Mouse (Mus musculus): ENCODE measurements at regions not wholly inside any gene's neighbourhood (a gene's known extent, or its start where the extent isn't known, plus 50 kb on each side); places are given as distances from the start of the nearest gene placed in this dataset.
"Not testable (repeated sequence)": the region's sequence is repeated elsewhere in the genome, so short reads cannot be mapped to it uniquely, and the experiment has no call there.

- DNase-seq (ENCODE audit: low read depth), result no peak
- TF ChIP-seq POLR2A (IDR thresholded peaks at IDR 0.05; ENCODE audit: borderline replicate concordance, extremely low read depth, insufficient read depth, insufficient read length, poor library complexity, severe bottlenecking) (no peak), CTCF (IDR thresholded peaks at IDR 0.05; ENCODE audit: borderline replicate concordance, extremely low read depth, insufficient read depth, insufficient read length) (no peak)
Observed at GRCm38 (mm10) chr8:126867121-126867988, 78.3 kb downstream of the Tomm20 start.

DNA sequence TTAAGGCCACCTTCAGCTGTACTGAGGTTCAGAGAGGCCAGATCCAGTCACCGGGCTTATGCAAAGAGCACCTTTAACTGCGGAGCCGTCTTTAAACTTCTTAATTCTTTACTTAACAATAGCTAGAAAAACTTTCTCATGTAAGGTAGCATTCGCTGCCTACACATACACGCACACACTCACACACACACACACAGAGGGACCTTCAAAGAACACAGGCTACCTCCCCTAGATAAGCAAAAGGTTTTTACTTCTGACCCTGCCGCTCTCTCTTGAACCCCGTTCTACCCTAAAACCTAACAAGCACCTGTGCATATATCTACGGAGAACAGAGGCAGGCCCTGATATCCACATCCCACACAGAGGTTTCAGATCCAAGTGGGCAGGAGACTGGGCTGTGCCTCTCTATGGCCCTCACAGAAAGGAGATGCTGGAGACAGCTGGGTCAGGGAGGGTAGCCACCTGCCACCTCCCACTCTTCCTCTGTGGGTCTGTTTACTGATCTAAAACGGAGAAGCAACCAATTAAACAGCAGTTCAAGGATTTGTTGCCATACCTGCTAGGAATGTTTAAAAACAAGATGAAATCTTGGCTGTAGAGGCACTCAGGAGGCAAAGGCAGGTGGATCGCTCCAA is 81.2 kb downstream of the Tomm20 start:
- TF ChIP-seq CTCF (IDR thresholded peaks at IDR 0.05; ENCODE audit: borderline replicate concordance, extremely low read depth, insufficient read depth, insufficient read length), result no peak
- TF ChIP-seq POLR2A (IDR thresholded peaks at IDR 0.05; ENCODE audit: borderline replicate concordance, extremely low read depth, insufficient read depth, insufficient read length, poor library complexity, severe bottlenecking), result no peak
- DNase-seq (ENCODE audit: low read depth), result no peak

- DNase-seq (ENCODE audit: low read depth), result not testable (repeated sequence)
Observed at GRCm38 (mm10) chr8:126863661-126864060, 82.0 kb downstream of the Tomm20 start.

DNA sequence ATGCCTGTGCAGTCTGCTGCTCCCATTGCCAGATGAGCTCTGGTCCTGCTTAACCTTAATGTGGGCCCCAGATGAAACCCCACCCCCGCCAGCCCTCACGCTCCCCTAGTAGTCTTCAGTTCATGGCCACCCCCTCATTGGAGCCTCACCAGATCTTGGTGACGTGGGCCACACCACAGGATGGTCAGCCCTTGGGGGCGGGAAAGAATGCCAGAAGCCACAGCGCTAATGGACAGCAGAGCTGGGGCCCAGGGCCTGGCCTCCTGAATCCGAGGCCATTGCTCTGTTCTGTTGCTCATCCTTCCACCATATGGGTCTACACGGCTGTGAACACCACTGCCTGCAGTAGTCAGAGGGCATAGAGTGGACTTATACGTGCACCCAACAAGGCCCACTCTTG is 83.9 kb downstream of the Tomm20 start:
- DNase-seq (ENCODE audit: low read depth), result no peak
- TF ChIP-seq CTCF (IDR thresholded peaks at IDR 0.05; ENCODE audit: borderline replicate concordance, extremely low read depth, insufficient read depth, insufficient read length) (no peak), POLR2A (IDR thresholded peaks at IDR 0.05; ENCODE audit: borderline replicate concordance, extremely low read depth, insufficient read depth, insufficient read length, poor library complexity, severe bottlenecking) (no peak)

- no peak for DNase-seq (ENCODE audit: low read depth)
- TF ChIP-seq POLR2A (IDR thresholded peaks at IDR 0.05; ENCODE audit: borderline replicate concordance, extremely low read depth, insufficient read depth, insufficient read length, poor library complexity, severe bottlenecking) (no peak), CTCF (IDR thresholded peaks at IDR 0.05; ENCODE audit: borderline replicate concordance, extremely low read depth, insufficient read depth, insufficient read length) (no peak)
Observed at GRCm38 (mm10) chr8:126860630-126861029, 85.0 kb downstream of the Tomm20 start.

DNA sequence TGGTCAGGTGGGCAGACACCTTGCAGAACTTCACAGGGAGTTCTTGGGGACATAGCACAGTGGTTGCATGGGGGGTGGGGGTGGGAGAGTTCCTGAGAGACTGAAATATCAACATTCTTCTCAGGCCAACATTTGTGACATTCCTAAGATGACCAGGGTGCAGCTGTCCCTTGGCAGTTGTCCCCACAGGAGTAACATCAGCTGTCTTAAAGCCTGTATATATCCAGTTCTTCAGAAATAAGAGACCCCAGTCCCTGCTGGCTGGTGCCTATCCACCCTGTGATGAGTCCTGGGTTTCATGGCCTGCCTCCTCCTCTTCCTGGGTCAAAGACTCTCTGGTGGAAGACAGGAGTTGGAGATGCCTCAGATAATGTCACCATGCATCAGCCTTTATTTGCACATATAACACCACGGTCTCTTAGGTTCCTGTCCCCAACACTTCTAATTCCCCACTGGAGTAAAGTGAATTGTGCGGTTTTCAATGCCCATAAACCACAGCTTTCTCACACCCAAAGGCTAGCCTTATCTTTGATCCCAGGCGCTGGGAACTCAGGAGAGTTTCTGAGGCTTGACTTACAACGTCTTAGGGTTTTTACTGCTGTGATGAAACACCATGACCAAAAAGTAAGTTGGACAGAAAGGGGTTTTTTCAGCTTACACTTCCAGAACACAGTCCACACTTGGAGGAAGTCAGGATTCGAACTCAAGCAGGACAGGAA is 85.8 kb downstream of the Tomm20 start:
- no peak for DNase-seq (ENCODE audit: low read depth)

DNA sequence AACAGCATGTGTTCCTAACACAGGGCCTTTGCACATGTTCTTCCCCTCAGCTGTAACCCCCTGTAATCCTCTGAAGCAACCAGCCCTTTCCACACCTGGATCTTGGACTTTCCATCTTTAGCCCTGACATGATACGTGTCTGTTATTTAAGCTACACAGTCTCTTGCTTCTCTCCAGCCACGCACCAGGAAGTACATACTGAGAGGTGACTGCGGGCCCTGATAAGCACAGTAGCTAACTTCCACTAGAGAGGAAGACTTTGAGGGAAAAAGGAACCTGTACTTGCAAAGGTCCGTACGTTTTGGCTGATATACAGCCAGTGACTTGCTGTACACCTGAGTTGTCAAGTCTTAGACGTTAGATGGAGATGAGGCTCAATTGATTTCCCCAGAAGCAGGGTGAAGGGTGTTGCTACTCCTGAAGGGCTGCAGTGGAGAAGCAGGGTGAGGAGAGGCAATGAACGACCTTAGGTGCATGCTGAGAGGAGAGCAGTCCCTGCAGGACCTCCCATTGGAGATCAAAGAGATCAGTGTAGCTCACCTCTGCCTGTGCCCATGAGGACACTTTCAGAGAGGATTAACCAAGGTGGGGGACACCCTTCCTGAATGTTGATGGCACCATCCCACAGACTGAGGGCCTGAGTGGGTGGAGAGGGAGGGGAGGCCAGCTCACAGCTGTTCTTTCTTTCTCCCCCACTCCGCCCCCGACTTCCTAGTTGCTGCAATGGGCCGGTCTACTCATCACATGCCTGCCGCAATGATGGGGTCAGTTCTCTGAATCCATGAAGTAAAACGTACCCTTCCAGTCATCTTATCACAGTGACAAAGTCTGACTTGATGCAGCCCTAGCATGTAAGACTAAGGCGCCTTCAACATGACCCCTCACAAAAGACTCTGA is 88.1 kb downstream of the Tomm20 start:
- no peak for DNase-seq (ENCODE audit: low read depth)

More for the DNA sequence above, 85.8 kb downstream of the Tomm20 start:
- TF ChIP-seq CTCF (IDR thresholded peaks at IDR 0.05; ENCODE audit: borderline replicate concordance, extremely low read depth, insufficient read depth, insufficient read length) (no peak), POLR2A (IDR thresholded peaks at IDR 0.05; ENCODE audit: borderline replicate concordance, extremely low read depth, insufficient read depth, insufficient read length, poor library complexity, severe bottlenecking) (no peak)

GRCm38 (mm10) chr8:126855914-126856313 is 89.7 kb downstream of the Tomm20 start:
- TF ChIP-seq CTCF (IDR thresholded peaks at IDR 0.05; ENCODE audit: borderline replicate concordance, extremely low read depth, insufficient read depth, insufficient read length) (no peak), POLR2A (IDR thresholded peaks at IDR 0.05; ENCODE audit: borderline replicate concordance, extremely low read depth, insufficient read depth, insufficient read length, poor library complexity, severe bottlenecking) (no peak)

More for the DNA sequence above, 88.1 kb downstream of the Tomm20 start:
- TF ChIP-seq POLR2A (IDR thresholded peaks at IDR 0.05; ENCODE audit: borderline replicate concordance, extremely low read depth, insufficient read depth, insufficient read length, poor library complexity, severe bottlenecking), result no peak
- TF ChIP-seq CTCF (IDR thresholded peaks at IDR 0.05; ENCODE audit: borderline replicate concordance, extremely low read depth, insufficient read depth, insufficient read length), result no peak

DNA sequence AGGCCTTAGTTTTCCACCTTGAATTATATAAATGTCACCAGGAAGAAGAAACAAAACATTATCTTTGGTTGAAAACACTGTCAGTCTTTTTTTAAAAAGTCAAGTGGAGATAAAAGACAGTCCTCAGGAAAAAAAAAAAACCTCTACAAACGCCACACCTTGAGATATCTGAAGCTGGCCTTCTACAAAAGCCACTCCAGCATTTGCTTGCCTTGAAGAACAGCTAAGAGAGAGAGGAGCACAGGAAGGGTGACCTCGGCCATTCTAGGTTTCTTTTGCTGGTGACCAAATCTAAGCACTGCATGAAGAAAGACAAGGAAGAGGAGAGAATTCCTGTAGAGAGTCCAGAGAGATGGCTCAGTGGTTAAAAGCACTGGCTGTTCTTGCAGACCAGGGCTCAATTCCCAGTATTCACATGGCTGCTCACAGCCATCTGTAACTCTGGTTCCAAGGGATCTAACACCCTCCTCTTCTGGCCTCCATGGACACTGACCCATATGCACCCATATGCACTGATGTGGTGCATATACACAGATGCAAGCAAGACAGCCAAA is 90.5 kb downstream of the Tomm20 start:
- TF ChIP-seq CTCF (IDR thresholded peaks at IDR 0.05; ENCODE audit: borderline replicate concordance, extremely low read depth, insufficient read depth, insufficient read length) (no peak), POLR2A (IDR thresholded peaks at IDR 0.05; ENCODE audit: borderline replicate concordance, extremely low read depth, insufficient read depth, insufficient read length, poor library complexity, severe bottlenecking) (no peak)
- no peak for DNase-seq (ENCODE audit: low read depth)

More at GRCm38 (mm10) chr8:126855914-126856313, 89.7 kb downstream of the Tomm20 start:
- DNase-seq (ENCODE audit: low read depth), result no peak
